Mouse (Mus musculus) gastrocnemius, postnatal 36 days (tissue): ENCODE measurements around the gene Zswim8. TPM values are rescaled to one million over a fixed set of nuclear protein-coding genes. Genes with fewer than 3 reads are reported as not detected.

ENCODE experiments used
- DNase-seq, 2 experiments: peaks; one replicate each; pipeline ENCODE4 v3.0.0; 2022
- intact Hi-C: fragments of 180-260 bp; cut with DNase I; formaldehyde crosslinking; loops from one replicate; pipeline ENCODE4 v1.15.1; 2025
- total RNA-seq, 2 experiments: library from RNA; stranded (reverse); gene quantifications; 2 replicates each; pipeline ENCODE4 v1.2.3; 2021

Zswim8 gene
- total RNA-seq, 2 experiments from 2014 or later: 28.5 to 30.6 TPM

- intact Hi-C loops: no loop called here
- DNase-seq: peak in 1 of 2 experiments; percentile 55
These were observed 16.7 kb downstream of the Zswim8 start for GRCm38 (mm10) chr14:20724043-20724442.

DNA sequence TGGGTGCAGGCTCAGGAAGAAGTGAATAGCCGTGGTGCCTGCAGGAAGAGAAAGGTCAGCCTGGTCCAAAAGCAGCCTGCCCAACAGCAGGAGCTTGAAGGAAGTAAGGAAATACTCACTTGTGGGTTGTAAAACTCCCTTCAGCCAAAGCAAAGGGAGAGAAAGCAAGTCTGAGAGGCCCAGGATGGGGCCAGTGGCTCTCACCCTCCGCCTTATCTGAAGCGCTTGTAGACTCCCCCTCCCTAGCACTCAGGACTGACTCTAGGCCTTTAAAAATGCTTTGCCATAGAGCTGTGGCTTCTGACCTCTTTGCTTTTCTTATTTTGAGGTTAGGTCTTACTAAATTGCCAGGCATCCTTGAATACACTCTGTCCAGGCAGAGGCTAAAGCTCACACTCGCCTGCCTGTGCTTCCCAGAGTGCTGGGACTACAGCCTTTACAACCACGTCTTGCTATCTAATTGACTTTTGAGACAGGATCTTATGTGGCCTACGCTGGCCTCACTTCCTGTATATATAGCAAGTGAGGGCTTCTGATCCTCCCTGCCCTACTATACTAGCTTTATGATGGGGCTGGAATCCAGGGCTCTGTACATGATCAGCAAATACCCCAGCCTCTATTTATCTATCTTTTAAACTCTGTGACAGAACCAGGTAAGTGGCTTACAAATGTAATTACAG lies 18.4 kb downstream of the Zswim8 start:
- no peak for DNase-seq
- intact Hi-C loops: no loop called here

DNA sequence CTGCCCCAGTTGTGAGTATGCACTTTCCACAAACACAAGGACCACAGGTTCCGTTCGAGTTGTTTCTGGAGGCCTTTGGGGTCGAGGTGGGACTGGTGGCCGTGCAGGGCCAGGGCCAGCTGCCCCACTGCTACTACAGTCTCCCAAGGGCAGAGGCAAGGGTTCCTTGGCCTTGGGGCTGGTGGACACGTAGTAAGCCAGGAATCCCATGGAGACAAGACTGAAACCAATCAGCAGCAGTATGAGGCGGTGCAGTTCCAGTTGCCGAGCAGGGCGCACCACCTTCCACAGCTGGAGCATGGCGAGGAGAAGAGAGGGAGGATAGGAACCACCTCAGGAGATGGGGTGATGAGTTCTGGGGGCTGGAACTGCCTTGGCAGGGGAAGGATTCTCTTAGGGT lies 22.5 kb downstream of the Zswim8 start:
- intact Hi-C loops: no loop called here
- no peak for DNase-seq

DNA sequence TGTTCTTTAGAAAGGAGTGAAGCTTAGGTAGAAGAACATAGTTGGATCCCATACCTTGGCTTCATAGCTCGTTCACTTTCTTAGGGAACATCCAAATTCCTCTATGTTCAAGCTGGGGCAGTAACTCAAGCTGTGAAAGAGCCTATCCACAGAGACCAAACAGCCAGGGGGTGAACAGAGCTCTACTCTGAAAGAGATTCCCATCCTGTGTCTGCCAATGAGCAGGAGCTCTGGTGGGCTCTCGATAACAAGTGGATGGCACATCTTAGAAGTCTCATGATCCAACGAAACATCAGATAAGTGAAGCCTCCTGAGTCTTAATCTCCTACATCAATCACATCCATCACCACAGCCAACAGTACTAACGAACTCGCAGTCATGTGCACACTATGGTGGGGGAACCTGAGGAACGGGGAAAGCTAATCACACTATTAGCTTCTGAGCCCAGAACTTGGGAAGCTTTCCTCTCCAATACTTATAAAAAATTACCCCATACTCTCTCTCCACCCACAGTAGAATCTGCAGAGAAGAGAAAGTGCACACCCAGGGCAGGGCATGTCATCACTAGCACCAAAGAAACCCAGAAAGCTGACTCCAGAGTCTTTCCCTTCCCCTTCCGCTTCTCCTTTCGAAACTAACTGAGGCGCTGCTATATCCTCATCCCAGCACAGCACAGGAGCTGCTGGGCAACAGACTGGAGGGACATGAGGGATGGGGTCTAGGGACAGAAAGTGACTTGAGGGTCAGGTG lies 23.7 kb downstream of the Zswim8 start:
- intact Hi-C loops: no loop called here
- no peak for DNase-seq

DNA sequence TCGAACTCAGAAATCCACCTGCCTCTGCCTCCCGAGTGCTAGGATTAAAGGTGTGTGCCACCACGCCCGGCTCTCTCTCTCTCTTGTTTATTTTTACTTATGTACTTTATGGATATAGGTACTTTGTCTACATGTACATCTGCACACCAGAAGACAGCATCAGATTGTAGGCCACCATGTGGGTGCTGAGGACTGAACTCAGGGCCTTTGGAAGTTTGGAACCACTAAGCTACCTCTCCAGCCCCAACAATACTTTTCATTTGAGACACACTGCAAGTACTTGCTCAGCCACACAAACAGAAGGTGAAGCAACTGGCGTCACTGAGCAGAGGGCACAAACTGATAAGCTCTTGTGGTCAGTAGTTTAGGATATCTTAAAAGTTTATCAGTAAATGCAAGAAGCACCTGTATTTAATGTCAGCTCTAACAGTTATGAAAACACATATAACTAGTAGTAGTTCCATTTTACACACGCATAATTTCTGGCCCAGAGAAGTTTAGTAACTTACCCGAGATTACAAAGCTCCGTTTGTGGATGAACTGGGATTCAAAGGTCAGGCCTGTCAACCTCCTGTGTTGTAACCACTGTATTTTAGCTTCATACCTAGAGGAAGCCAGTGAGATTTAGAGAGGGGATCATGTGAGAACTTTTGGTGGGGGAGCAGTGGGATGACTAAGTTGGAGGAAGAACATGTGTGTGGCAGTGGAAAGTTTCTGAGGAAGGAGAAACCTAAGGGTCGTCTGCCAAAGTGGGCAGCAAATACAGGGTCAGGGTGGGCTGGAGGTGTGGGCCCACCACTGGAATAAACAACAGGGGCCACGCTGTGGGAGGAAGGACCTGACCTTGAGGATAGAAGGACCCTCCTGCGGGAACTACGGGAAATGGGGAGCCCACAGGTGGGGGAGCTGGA lies 25.9 kb downstream of the Zswim8 start:
- intact Hi-C loops: no loop called here
- DNase-seq: no peak

DNA sequence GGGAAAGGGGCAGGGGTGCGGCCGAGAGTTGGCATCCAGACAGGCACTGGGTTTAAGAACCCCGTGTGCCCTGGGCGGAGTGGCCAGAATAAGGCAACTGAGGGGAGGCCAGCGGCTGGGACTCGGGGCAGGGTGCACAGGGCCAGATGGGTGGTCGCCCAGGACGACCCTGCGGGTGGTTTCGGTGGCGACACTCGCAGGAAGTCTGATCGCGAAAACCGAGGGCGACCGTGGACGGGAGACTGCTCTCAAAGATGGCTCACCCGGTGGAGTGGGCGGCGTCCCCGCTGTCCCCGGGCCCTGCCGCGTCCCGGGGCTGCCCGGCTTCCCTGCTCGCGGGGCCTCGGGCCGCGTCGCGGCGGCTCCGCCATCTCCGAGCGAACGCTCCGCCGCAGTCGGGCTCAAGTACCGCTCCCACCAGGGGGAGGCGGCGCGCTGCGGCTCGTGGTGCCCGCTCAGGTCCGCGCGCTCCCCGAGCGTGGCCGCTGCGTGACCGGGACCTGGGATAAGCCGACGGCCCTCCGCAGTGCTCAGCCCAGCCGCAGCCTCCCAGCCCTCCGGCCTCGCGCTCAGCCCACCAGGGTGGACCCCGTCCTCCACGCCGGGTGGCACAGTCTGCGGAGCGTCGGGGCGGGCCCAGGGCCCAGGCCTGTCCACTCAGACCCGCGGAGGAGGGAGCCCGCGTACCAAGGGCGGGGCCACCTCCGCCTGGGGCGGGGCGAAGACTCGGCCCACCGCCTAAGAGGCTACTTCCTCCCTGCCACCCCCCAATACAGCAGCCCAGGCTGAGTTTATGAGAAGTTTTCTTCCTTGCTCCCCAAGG lies 26.8 kb downstream of the Zswim8 start, which contains the start of gene Ndst2:
Ndst2 (minus strand) TSS at position 611 of the 823 bp plus-strand sequence.
- DNase-seq: peak; percentile 84 to 91
- intact Hi-C loops: no loop called here

- no peak for DNase-seq
- intact Hi-C loops: no loop called here
These were observed 27.7 kb downstream of the Zswim8 start for GRCm38 (mm10) chr14:20735052-20735451.

DNA sequence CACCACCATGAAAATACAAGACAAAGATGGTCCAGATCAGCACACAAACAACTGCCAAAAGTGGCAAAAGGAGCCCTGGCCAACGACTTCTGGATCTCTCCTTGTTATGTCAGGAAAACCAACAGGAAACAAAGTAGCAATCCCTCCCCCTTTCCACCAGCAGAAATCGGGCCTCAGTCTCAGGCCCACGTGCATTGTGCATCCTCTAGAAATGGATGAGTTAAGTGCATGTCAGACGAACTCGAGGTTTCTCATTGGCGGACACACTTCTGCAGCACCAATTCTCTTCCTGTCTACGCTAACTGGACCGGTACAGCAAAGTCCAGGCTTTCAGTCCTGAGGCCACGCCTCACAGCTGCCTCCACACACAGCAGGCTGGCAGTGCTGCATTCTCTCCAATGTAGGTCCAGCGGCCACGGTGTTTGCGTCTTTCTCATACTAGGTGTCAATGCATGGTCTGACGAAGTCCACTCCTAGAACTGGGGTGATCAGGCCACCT lies 28.6 kb downstream of the Zswim8 start:
- intact Hi-C loops: no loop called here
- peak in 1 of 2 experiments; percentile 13 for DNase-seq

GRCm38 (mm10) chr14:20737306-20737705 lies 30.0 kb downstream of the Zswim8 start:
- intact Hi-C loops: no loop called here
- peak in 1 of 2 experiments; percentile 31 for DNase-seq

- intact Hi-C loops: no loop called here
- DNase-seq: no peak
These were observed 31.2 kb downstream of the Zswim8 start for GRCm38 (mm10) chr14:20738511-20738910.

DNA sequence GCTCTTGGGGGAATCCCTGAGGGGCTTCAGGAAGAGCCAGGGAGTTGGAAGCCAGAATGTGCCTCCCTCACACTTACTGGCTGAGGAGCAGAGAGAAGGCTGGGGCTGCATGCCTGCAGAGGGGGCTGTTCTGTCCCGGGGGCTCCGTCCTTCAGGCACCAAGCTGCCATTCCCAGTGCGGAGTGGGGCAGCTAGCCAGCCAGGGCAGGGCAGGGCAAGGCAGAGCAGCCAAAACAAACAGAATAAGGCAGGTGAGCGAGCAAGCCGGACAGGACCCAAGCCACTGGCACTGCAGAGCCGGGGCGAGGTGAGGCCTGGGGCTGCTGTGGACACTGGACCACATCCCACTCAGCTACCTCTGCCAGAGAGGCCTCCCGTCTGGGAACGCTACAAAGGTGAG lies 33.9 kb downstream of the Zswim8 start:
- no peak for DNase-seq
- intact Hi-C loops: no loop called here

GRCm38 (mm10) chr14:20743614-20744013 lies 36.3 kb downstream of the Zswim8 start:
- intact Hi-C loops: no loop called here
- no peak for DNase-seq

- no peak for DNase-seq
- intact Hi-C loops: loop anchor here (5.0 kb wide), 1 partner anchor 260 kb away; no protein-coding TSS in a partner anchor
These were observed 39.6 kb downstream of the Zswim8 start for GRCm38 (mm10) chr14:20746935-20747334.

DNA sequence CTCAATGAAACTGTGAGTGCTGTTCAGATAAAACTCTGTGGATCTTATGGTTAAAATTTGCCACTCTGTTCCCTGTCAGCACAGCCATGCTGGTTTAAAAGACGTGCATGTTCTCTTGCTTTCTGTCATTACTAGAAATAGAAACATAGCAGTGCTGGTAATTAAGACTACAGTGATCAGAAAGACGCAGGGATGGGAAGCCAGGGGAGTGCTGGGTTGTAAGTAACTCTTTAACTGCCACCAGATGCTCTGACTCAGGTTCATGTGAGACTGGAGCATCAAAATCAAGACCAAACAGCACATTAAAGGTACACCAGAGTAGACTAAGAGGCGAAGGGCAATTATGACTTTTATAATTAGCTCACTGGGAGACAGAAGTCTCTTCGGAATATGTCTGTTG lies 41.0 kb downstream of the Zswim8 start:
- intact Hi-C loops: loop anchor here (5.0 kb wide), 1 partner anchor 259 kb away; no protein-coding TSS in a partner anchor
- no peak for DNase-seq

DNA sequence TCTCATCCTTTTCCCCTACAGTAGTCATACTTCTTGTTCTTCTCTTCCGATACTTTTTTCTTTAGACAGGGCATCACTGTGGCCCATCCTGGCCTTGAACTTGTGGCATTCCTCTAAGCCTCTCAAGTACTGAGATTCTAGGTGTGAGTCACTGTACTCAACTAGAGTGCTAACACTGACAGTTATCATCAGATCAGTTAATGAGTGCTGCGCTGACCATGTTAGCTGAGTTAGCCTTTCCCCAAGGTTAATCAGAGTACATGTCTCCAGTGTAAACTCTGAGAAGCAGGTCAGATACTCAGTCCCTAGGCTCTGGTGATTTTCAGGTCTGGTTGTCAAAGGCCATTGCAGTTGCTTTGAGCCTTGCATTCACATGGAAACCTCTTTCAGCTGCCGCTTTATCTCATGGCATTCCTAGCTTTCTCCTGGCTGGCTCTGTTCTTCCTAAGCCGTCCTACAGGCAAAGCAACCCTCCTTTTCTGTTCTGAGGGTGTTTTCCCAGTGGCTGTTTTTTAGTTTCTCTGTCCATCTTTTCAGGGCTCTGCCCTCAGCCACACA lies 42.2 kb downstream of the Zswim8 start:
- intact Hi-C loops: loop anchor here (5.0 kb wide), 1 partner anchor 258 kb away; no protein-coding TSS in a partner anchor
- DNase-seq: no peak

DNA sequence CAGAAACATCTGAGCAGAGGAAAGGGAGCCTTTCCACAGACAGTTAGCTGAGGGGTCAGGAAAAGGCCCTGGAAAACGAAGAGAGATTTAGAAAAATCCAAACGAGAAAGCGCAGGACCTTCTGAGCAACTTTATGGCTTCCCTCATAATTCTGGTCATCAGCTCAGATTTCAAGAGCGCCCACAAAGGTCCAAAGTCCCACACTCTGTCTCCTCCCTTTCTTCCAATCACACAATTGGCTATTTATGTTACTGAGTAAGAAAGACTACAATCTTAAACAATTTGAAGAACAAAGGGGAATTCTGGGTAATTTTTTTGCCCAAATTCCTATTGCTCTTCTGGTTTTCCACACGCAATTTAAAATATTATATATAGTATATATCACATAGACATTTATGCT lies 43.2 kb downstream of the Zswim8 start:
- no peak for DNase-seq
- intact Hi-C loops: no loop called here

GRCm38 (mm10) chr14:20753792-20754191 lies 46.4 kb downstream of the Zswim8 start:
- intact Hi-C loops: no loop called here
- no peak for DNase-seq

- intact Hi-C loops: no loop called here
- peak in 1 of 2 experiments; percentile 44 for DNase-seq
These were observed 50.1 kb downstream of the Zswim8 start for GRCm38 (mm10) chr14:20757370-20757907.
